Mouse (Mus musculus) lung, postnatal 0 days (tissue): ENCODE measurements at regions not wholly inside any gene's neighbourhood (a gene's known extent, or its start where the extent isn't known, plus 50 kb on each side); places are given as distances from the start of the nearest gene placed in this dataset.

Experiments
- CTCF ChIP-seq: IDR thresholded peaks from 2 replicates; pipeline ENCODE4 v1.5.1; 2016; ENCODE audit warnings: antibody characterized with exemption, mild to moderate bottlenecking
- EP300 ChIP-seq: IDR thresholded peaks from 2 replicates; pipeline ENCODE4 v1.6.1; 2016; ENCODE audit warnings: antibody characterized with exemption, mild to moderate bottlenecking, control low read depth

GRCm38 (mm10) chr10:66930563-66930962 lies 165.4 kb upstream of the Jmjd1c start:
- TF ChIP-seq EP300, result no peak
- TF ChIP-seq CTCF, result no peak
